Mouse (Mus musculus): ENCODE results near the gene Xab2. TPM values are rescaled to one million over a fixed set of nuclear protein-coding genes. Genes with fewer than 3 reads are reported as not detected.
"Not testable (repeated sequence)": the region's sequence is repeated elsewhere in the genome, so short reads cannot be mapped to it uniquely, and the experiment has no call there.

Gene Xab2
- polyA plus RNA-seq, 1 experiment from 2014 or later, result 32.8 TPM

DNA sequence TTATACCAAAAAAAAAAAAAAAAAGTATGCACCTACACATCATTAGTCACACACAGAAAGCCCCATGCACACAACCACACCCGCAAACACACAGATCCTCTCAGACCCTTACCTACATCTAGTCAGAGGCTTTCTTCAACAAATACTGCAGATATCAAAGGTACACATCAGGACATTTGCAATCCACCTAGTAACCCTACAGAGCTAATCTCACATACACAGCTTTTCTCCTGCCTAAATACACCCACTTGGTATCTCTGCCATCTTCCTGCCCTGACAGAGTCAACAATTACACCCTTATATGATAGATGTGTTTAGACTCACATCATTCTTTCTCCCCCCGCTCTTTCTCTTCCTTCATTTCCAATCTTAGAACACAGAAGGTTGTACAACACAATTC lies 34.7 kb downstream of the Xab2 start:
- WGBS, result 88% methylated on average over 2 of the region's 2 CpGs
- Histone ChIP-seq H3K27me3 (replicated peaks) (peaks cover 25% of the 10 kb centered on the region), H3K4me1 (peaks cover 7% of the 10 kb centered on the region), H3K4me2 (no peak overlapping the region), H3K4me3 (no peak overlapping the region), H3K36me3 (no peaks in the 10 kb centered on the region), H3K9ac (no peak overlapping the region), H3K27ac (replicated peaks) (no peak overlapping the region), H3K9me3 (no peaks in the 10 kb centered on the region)
- no peak for ATAC-seq (ENCODE audit: extremely low read depth, insufficient number of reproducible peaks, low FRiP score, low TSS enrichment)

DNA sequence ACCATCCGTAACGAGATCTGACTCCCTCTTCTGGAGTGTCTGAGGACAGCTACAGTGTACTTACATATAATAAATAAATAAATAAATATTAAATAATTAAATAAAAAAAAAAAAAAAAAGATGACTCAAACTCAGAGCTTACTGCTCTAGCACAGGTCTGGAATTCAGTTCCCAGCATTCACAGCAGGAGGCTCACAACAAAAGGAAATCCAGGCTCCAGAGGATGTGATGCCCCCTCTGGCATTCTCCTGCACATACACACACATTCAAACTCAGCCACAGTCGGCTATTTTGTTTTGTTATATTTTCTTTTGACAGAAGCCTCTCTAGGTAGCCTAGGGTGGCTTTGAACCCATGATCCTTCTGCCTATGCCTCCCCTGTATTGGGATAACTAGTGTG lies 39.2 kb downstream of the Xab2 start:
- H3K9me3 ChIP-seq; H3K4me2 ChIP-seq; H3K36me3 ChIP-seq; H3K27ac ChIP-seq (replicated peaks); H3K4me1 ChIP-seq; H3K4me3 ChIP-seq; ATAC-seq (ENCODE audit: extremely low read depth, insufficient number of reproducible peaks, low FRiP score, low TSS enrichment); H3K9ac ChIP-seq: not testable (repeated sequence)
- H3K27me3 ChIP-seq (replicated peaks), result peaks cover 11% of the 10 kb centered on the region
- WGBS, result 81% methylated on average over 1 of the region's 3 CpGs

DNA sequence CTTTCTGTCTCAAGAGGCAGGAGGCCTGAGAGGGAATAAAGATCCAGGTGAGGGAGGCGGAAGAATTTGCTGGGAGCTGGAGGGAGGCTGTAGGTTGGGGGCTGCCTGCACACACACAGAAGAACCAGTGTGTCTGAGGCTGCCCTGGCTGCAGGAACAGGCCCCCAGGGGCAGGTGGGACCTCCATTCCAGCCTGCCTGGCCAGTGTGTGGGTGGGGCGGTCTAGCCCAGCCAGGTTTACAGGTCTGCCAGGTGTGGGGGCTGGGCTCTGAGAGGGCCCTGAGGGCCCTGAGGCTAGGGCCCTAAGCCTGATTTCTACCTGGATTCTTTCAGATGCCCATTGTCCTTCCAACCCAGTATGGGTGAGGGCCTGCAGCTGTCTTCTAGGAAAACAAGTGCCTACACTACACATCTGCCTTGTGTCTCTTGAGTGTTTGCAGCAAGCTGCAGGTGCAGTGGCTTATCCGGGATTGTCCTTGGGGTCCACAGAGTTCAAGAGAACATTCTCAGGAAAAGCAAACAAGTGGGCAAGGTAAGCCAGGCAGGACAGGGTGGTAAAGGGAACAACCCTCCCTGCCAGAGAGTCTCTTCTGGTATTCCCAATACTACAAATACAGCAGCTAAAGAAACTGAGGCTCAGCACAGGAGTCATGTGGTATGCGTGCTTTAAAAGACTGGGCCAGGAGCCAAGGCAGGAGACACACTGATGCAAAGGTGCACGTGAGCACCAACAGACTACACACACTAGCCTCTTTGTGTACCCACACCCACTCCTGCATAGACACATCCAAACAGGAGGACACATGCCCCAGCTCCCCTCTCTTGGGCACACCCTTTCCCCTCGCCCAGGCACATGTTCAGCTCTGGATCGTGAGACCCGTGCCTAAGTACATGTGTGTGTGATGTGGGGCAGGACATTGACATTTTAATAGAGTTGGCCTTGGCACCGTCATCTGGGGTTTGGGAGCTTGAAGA lies 41.4 kb downstream of the Xab2 start:
- Histone ChIP-seq H3K4me3 (no peak overlapping the region), H3K4me1 (no peaks in the 10 kb centered on the region), H3K36me3 (no peaks in the 10 kb centered on the region), H3K9me3 (no peaks in the 10 kb centered on the region), H3K27me3 (replicated peaks) (no peaks in the 10 kb centered on the region), H3K27ac (replicated peaks) (no peak overlapping the region), H3K9ac (no peak overlapping the region), H3K4me2 (no peak overlapping the region)
- WGBS, result 74% methylated on average over 9 of the region's 9 CpGs
- no peak for ATAC-seq (ENCODE audit: extremely low read depth, insufficient number of reproducible peaks, low FRiP score, low TSS enrichment)

DNA sequence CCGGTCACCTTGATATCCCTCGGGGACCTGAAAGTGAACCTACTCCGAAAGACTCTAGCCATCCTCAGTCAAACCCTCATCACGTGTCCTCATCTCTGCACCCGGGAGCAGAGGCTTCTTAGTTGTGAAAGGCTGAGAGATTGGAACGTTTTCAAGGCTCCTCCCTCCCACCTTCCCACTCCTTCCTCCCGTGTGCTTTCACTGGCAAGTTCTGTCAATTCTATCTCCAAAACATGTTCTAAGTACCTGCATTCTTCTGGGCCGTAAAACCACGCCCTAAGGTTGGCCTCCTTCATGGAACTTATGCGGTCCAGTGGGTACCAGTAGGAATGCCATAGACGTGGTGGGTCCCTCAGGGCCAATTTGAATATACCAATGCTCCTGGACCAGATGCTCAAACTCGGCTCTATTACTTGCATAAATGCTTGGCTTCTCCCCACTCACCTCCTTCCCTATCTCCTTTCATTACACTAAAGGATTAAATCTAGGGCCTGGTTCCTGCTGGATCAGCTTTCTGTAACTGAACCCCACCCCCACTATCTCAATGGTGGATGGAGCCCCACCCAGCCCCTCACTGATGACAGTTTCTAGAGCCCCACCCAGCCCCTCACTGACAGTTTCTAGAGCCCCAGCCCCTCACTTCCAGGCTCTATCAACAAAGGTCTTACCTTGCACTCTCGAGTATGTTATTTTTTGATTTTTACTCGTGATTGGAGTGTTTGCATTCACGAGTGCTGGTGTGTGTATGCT lies 44.7 kb downstream of the Xab2 start:
- Histone ChIP-seq H3K9me3 (no peaks in the 10 kb centered on the region), H3K4me2 (no peak overlapping the region), H3K27me3 (replicated peaks) (no peaks in the 10 kb centered on the region), H3K27ac (replicated peaks) (no peak overlapping the region), H3K36me3 (no peaks in the 10 kb centered on the region), H3K9ac (no peak overlapping the region), H3K4me1 (no peaks in the 10 kb centered on the region), H3K4me3 (no peak overlapping the region)
- no peak for ATAC-seq (ENCODE audit: extremely low read depth, insufficient number of reproducible peaks, low FRiP score, low TSS enrichment)
- 64% methylated on average over 15 of the region's 15 CpGs for WGBS

DNA sequence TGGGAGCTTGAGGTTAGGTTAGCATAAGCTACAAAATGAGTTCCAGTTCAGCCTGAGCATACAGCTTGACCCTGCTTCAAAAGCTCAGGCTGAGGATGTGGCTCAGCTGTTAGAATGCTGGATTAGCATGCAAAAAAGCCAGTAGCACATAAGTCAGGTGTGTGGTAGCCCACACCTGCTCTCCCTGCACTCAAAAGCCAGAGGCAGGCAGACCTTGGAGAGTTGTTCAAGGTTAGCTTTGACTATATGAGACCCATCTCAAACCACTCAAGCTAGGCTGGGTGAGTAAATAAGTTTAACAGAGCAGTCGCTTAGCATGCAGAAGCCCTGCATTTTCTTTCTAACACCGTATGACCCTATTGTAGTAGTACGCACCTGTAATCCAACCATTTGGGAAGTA lies 46.6 kb downstream of the Xab2 start:
- Histone ChIP-seq H3K9me3 (no peaks in the 10 kb centered on the region), H3K9ac (no peak overlapping the region), H3K4me3 (no peak overlapping the region), H3K4me2 (no peak overlapping the region), H3K36me3 (no peaks in the 10 kb centered on the region), H3K27me3 (replicated peaks) (no peaks in the 10 kb centered on the region), H3K27ac (replicated peaks) (no peak overlapping the region), H3K4me1 (no peaks in the 10 kb centered on the region)
- WGBS, result 85% methylated on average over 3 of the region's 3 CpGs
- no peak for ATAC-seq (ENCODE audit: extremely low read depth, insufficient number of reproducible peaks, low FRiP score, low TSS enrichment)

GRCm38 (mm10) chr8:3569784-3570183 lies 51.3 kb downstream of the Xab2 start:
- peaks cover 16% of the 10 kb centered on the region for H3K4me1 ChIP-seq
- no peak for ATAC-seq (ENCODE audit: extremely low read depth, insufficient number of reproducible peaks, low FRiP score, low TSS enrichment)
- H3K9me3 ChIP-seq, result no peaks in the 10 kb centered on the region
- H3K36me3 ChIP-seq, result no peaks in the 10 kb centered on the region
- no peak overlapping the region for H3K27ac ChIP-seq (replicated peaks)
- WGBS, result 84% methylated on average over 5 of the region's 5 CpGs
- H3K4me3 ChIP-seq, result no peak overlapping the region
- H3K9ac ChIP-seq, result no peak overlapping the region
- H3K4me2 ChIP-seq, result no peak overlapping the region
- no peaks in the 10 kb centered on the region for H3K27me3 ChIP-seq (replicated peaks)

DNA sequence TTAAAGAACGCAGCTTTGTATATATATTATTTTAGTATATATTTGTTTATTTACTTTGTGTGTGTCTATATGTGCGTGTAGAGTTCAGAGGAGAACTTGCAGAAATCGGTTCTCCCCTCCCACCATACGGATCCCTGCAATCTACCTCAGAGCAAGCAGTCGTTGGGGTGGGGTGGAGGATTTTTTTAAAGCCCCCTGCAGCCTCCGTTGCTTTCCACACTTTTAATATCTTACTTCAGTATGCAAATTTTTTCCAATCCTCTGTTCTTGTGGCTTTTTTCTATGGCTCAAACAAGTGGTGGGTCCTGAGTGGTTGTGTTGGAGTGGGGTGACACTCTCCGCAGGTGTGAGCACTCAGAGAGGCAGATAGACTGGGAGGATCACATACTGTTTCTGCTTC lies 52.7 kb downstream of the Xab2 start:
- Histone ChIP-seq H3K27ac (replicated peaks) (peak overlapping the region; percentile 56; the same call in 1 of the 2 replicates), H3K4me2 (peak overlapping the region; percentile 67), H3K27me3 (replicated peaks) (no peaks in the 10 kb centered on the region), H3K4me3 (peak overlapping the region; percentile 47), H3K9ac (peak overlapping the region; percentile 76), H3K9me3 (no peaks in the 10 kb centered on the region), H3K4me1 (peaks cover 16% of the 10 kb centered on the region), H3K36me3 (no peaks in the 10 kb centered on the region)
- no peak for ATAC-seq (ENCODE audit: extremely low read depth, insufficient number of reproducible peaks, low FRiP score, low TSS enrichment)
- 11% methylated on average over 7 of the region's 7 CpGs for WGBS

DNA sequence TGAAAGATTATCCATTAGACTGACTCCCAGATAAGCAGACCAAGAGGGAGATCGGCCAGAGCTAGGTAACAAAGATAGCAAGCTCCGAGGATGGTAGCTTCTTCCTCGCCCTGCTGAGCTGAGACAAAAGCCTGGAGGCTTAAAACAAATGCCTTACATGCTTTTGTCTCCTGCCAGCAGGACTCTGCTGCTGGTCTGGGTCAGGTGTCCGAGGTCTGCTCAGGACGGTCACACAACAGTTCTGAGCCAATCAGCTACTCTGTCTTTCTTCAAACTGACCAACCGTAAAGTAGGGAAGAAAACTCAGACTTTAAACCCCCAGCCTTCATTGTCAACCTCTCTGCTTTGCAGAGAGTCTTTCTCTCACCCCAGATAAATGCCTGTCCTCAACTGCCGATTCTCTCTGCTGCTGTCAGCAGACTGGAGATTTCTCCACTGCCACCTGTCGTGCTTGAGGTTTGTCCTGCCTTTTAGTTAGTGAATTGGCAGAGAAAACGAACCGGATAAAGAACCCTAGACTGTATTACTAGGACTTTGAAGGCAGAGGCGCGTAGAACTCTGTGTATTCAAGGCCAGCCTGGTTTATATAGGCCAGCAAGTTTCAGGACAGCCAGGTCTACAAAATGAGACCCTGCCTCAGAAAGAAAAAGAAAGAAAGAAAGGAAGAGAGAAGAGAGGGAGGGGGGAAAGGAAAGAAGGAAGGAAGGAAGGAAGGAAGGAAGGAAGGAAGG lies 53.3 kb downstream of the Xab2 start, which contains the start of gene C330021F23Rik:
C330021F23Rik (plus strand) TSS at position 350 of the 731 bp plus-strand sequence.
- WGBS, result 2% methylated on average over 12 of the region's 12 CpGs
- no peaks in the 10 kb centered on the region for H3K36me3 ChIP-seq
- H3K9ac ChIP-seq, result peak within 1 kb of the TSS; percentile 76
- H3K9me3 ChIP-seq, result no peaks in the 10 kb centered on the region
- H3K27ac ChIP-seq (replicated peaks), result peak within 1 kb of the TSS; percentile 56; the same call in 1 of the 2 replicates
- H3K4me2 ChIP-seq, result peak within 1 kb of the TSS; percentile 67
- peaks cover 16% of the 10 kb centered on the region for H3K4me1 ChIP-seq
- H3K27me3 ChIP-seq (replicated peaks), result no peaks in the 10 kb centered on the region
- ATAC-seq (ENCODE audit: extremely low read depth, insufficient number of reproducible peaks, low FRiP score, low TSS enrichment), result peak; percentile 54; the same call in 1 of the 2 replicates
- peak within 1 kb of the TSS; percentile 47 for H3K4me3 ChIP-seq

Other genes with a start within 250 kb of the Xab2 start
- gene Arhgef18, start 228.3 kb downstream of the Xab2 start, polyA plus RNA-seq (2015; fragmentation: Nextera tagmentation; extraction: Ambion mirVana), result 4.9 and 5.4 TPM in 2 replicates
- 4.9 and 7.2 TPM in 2 replicates for gene Pex11g, start 153.6 kb downstream of the Xab2 start, polyA plus RNA-seq (2015; fragmentation: Nextera tagmentation; extraction: Ambion mirVana)
- gene Tex45, start 150.5 kb downstream of the Xab2 start, polyA plus RNA-seq (2015; fragmentation: Nextera tagmentation; extraction: Ambion mirVana), result not detected in 2 replicates
- gene Zfp358, start 128.2 kb downstream of the Xab2 start, polyA plus RNA-seq (2015; fragmentation: Nextera tagmentation; extraction: Ambion mirVana), result 30.7 and 32.0 TPM in 2 replicates
- 46.1 and 46.7 TPM in 2 replicates for gene Mcoln1, start 120.9 kb downstream of the Xab2 start, polyA plus RNA-seq (2015; fragmentation: Nextera tagmentation; extraction: Ambion mirVana)
- 16.6 and 18.0 TPM in 2 replicates for gene Pnpla6, start 105.9 kb downstream of the Xab2 start, polyA plus RNA-seq (2015; fragmentation: Nextera tagmentation; extraction: Ambion mirVana)
- 5.5 and 7.2 TPM in 2 replicates for gene C330021F23Rik, start 53.3 kb downstream of the Xab2 start, polyA plus RNA-seq (2015; fragmentation: Nextera tagmentation; extraction: Ambion mirVana)
- gene Camsap3, start 34.0 kb downstream of the Xab2 start, polyA plus RNA-seq (2015; fragmentation: Nextera tagmentation; extraction: Ambion mirVana), result 1.9 TPM in 2 replicates
- 97.0 and 108 TPM in 2 replicates for gene Pet100, start 232 bp upstream of the Xab2 start, polyA plus RNA-seq (2015; fragmentation: Nextera tagmentation; extraction: Ambion mirVana)
- 0.11 TPM in 1 of 2 replicates, not detected in the other for gene Pcp2, start 4.2 kb upstream of the Xab2 start, polyA plus RNA-seq (2015; fragmentation: Nextera tagmentation; extraction: Ambion mirVana)
- gene Stxbp2, start 9.6 kb upstream of the Xab2 start, polyA plus RNA-seq (2015; fragmentation: Nextera tagmentation; extraction: Ambion mirVana), result 45.6 and 51.8 TPM in 2 replicates
- gene Retn, start 34.5 kb upstream of the Xab2 start, polyA plus RNA-seq (2015; fragmentation: Nextera tagmentation; extraction: Ambion mirVana), result not detected in 2 replicates
- gene Mcemp1, start 44.4 kb upstream of the Xab2 start, polyA plus RNA-seq (2015; fragmentation: Nextera tagmentation; extraction: Ambion mirVana), result 0.42 TPM in 1 of 2 replicates, not detected in the other
- gene Fcor, start 51.0 kb upstream of the Xab2 start, polyA plus RNA-seq (2015; fragmentation: Nextera tagmentation; extraction: Ambion mirVana), result 9.0 and 9.7 TPM in 2 replicates
- gene Trappc5, start 55.0 kb upstream of the Xab2 start, polyA plus RNA-seq (2015; fragmentation: Nextera tagmentation; extraction: Ambion mirVana), result 31.8 and 36.9 TPM in 2 replicates
- 0.19 and 0.21 TPM in 2 replicates for gene Fcer2a, start 72.9 kb upstream of the Xab2 start, polyA plus RNA-seq (2015; fragmentation: Nextera tagmentation; extraction: Ambion mirVana)
- gene Clec4g, start 99.3 kb upstream of the Xab2 start, polyA plus RNA-seq (2015; fragmentation: Nextera tagmentation; extraction: Ambion mirVana), result 3.7 and 5.9 TPM in 2 replicates
- gene Cd209a, start 127.7 kb upstream of the Xab2 start, polyA plus RNA-seq (2015; fragmentation: Nextera tagmentation; extraction: Ambion mirVana), result not detected in 2 replicates
- not detected in 2 replicates for gene Cd209e, start 233.0 kb upstream of the Xab2 start, polyA plus RNA-seq (2015; fragmentation: Nextera tagmentation; extraction: Ambion mirVana)

Data from heart, embryonic 13.5 days (tissue).